Mouse (Mus musculus): ENCODE results near the gene 2310030G06Rik. TPM values are rescaled to one million over a fixed set of nuclear protein-coding genes. Genes with fewer than 3 reads are reported as not detected.

Gene 2310030G06Rik
- polyA plus RNA-seq, 1 experiment from 2014 or later: 1.5 TPM

DNA sequence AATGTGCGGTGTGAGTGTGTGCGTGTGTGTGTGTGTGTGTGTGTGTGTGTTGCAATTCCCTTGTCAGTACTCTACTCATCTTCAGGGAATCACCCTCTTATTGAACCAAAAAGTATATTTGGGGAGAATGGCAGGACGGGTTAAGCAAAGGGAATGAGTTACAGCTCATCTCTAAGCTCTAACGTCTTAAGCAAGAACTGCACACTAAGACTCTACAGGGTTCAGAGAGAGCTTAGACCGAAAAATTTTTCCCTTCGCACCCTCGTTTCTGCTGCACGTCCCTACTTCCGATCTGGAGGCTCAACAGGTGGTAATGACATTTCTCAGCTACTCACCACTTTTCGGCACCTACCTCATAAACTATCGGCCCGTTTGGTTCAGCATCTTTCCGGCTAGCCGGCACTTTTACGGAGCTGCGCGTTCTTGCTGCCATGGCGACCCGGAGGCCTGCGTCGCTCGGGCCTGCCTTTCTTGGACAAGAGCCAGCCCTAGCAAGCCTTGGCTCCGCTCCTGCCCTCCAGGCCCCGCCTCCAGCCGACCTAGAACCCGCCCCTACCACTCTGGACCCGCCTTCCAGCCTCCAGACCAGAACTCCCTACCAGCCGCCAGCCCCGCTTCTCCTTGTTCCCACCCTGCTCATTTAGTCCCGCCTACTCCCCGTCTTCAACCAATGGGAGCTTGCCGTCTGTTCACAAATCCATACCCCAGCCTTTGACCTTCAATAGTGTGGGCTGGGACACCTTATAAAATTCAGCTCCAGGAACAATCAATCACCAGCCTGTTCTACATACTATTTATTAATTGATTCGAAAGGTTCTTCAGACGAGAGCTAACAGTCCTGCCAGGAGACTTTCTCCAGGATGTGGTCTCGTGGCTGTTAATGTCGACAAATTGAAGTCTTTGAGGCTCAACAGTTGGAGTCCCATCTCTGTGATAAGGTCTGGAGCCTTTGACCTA lies 7.1 kb downstream of the 2310030G06Rik start, which contains the start of gene Dixdc1:
Dixdc1 (minus strand) TSS at position 604 of the 957 bp plus-strand sequence.
- H3K27ac ChIP-seq: no peak within 1 kb of the TSS
- peak within 1 kb of the TSS; percentile 61 for H3K4me2 ChIP-seq (replicated peaks)
- H3K27me3 ChIP-seq (replicated peaks): no peaks in the 10 kb centered on the region
- H3K9me3 ChIP-seq: no peaks in the 10 kb centered on the region
- peak within 1 kb of the TSS; percentile 27 for H3K4me3 ChIP-seq
- H3K9ac ChIP-seq: no peak within 1 kb of the TSS
- H3K4me1 ChIP-seq: peaks cover 11% of the 10 kb centered on the region
- peak; percentile 93 for ATAC-seq (ENCODE audit: low FRiP score, low read depth)
- no peaks in the 10 kb centered on the region for H3K36me3 ChIP-seq
- WGBS: 16% methylated on average over 36 of the region's 36 CpGs

DNA sequence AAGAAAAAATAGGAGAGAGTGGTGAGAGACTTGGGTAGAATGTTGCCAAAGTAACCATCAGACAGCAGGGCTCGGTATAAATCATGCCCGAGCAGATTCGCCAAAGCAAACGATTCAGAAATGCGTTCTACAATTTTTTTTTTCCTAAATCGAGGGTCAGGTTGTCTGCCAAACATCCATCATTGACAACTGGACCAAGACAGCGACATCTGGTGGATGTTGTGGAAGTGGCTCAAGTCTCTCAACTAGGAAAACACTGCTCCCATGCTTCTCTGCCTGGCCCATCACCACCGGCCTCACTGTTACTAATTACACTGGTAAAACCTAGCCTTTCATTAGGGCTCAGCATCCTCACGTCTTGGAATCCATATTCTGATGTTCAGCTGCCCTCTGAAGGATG lies 11.3 kb downstream of the 2310030G06Rik start:
- H3K4me2 ChIP-seq (replicated peaks): peak overlapping the region; percentile 43
- no peaks in the 10 kb centered on the region for H3K27me3 ChIP-seq (replicated peaks)

DNA sequence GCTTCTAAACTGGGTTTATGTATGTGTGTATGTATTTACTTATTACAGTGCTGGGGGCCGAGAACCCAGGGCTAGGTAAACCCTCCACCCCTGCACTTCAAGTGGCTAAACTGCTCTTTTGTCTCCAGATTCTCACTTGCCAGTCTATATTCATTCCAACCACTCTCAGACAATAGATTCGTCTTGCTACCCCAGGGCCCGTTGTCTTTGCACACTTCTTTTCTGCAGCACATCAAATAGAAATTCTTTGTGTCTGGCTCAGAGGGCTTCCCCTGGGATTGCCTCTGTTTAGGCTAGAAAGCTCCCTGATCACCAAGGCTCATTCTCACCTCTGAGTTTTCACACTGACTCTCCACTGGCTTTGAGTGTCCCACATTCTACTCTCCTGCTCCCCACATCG lies 13.8 kb downstream of the 2310030G06Rik start:
- ATAC-seq (ENCODE audit: low FRiP score, low read depth): no peak
- H3K9ac ChIP-seq: no peak overlapping the region
- H3K9me3 ChIP-seq: no peaks in the 10 kb centered on the region
- no peak overlapping the region for H3K4me3 ChIP-seq
- H3K27ac ChIP-seq: no peak overlapping the region
- WGBS: 3% methylated on average over 4 of the region's 4 CpGs
- H3K27me3 ChIP-seq (replicated peaks): no peaks in the 10 kb centered on the region
- peaks cover 12% of the 10 kb centered on the region for H3K4me1 ChIP-seq
- H3K36me3 ChIP-seq: no peaks in the 10 kb centered on the region
- no peak overlapping the region for H3K4me2 ChIP-seq (replicated peaks)

More for the DNA sequence above, 11.3 kb downstream of the 2310030G06Rik start:
- no peaks in the 10 kb centered on the region for H3K9me3 ChIP-seq
- peaks cover 17% of the 10 kb centered on the region for H3K4me1 ChIP-seq
- no peak overlapping the region for H3K27ac ChIP-seq
- no peaks in the 10 kb centered on the region for H3K36me3 ChIP-seq
- no peak overlapping the region for H3K9ac ChIP-seq
- no peak overlapping the region for H3K4me3 ChIP-seq
- WGBS: 6% methylated on average over 9 of the region's 9 CpGs
- ATAC-seq (ENCODE audit: low FRiP score, low read depth): no peak

DNA sequence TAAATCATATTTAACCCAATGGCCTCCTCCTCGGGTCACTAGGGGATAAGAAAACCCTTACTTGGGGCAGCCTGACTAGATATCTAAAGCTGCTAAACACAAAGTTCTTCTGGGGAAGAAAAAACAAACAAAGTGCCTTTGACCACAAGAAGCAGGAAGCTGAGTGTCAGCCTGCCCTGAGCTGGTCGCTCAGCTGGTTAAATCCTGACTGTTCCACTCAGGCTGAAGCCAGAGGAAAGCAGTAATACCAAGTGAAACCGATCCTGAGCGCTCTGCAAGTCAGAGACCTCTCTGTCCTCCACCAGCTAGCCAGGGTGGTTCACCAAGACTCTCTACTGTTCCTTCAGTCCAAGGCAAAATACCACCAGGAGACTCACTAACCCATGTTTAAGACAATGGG lies 16.7 kb downstream of the 2310030G06Rik start:
- H3K27ac ChIP-seq: no peak overlapping the region
- H3K9ac ChIP-seq: no peak overlapping the region

DNA sequence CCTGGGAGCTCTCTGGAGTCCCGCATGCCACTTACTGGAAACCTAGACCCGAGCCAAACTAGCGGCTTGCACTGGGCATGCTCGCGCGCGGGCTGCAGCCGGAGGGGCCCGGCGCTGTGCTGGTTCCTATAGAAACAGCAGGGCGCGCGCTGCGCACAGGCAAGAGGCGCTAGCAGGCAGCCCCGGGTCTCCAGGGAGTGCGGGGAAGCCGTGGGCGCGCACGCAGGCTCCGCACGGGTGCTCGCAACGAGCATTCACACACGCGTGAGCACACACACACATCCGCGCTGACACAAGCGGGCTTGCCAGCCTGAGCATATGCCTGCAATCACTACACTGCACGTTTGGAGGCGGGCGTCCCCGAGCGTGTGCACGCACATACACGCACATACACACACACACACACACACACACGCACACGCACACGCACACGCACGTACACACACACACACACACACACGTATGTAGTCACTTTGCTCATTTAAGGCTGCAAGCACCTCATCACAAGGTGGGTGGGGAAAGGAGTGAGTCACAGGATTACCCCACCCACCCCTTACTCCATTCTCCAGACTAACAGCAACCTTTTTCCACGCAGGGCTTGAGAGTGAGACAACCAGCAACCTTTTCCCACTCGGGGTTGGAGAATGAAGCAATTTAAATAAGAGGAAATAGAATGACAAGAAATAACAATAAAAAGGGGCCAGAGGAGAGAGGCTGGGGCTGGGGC lies 18.2 kb downstream of the 2310030G06Rik start:
- no peaks in the 10 kb centered on the region for H3K9me3 ChIP-seq
- peak overlapping the region; percentile 77 for H3K9ac ChIP-seq
- peak; percentile 95 for ATAC-seq (ENCODE audit: low FRiP score, low read depth)
- H3K27me3 ChIP-seq (replicated peaks): no peaks in the 10 kb centered on the region
- H3K36me3 ChIP-seq: no peaks in the 10 kb centered on the region
- H3K4me1 ChIP-seq: peaks cover 51% of the 10 kb centered on the region
- peak overlapping the region; percentile 88 for H3K4me2 ChIP-seq (replicated peaks)
- peak overlapping the region; percentile 68 for H3K4me3 ChIP-seq
- peak overlapping the region; percentile 59 for H3K27ac ChIP-seq
- WGBS: under 1% methylated on average over 45 of the region's 45 CpGs

More for the DNA sequence above, 16.7 kb downstream of the 2310030G06Rik start:
- H3K27me3 ChIP-seq (replicated peaks): no peaks in the 10 kb centered on the region
- no peak for ATAC-seq (ENCODE audit: low FRiP score, low read depth)
- H3K4me2 ChIP-seq (replicated peaks): no peak overlapping the region
- H3K4me3 ChIP-seq: no peak overlapping the region
- H3K9me3 ChIP-seq: no peaks in the 10 kb centered on the region
- 60% methylated on average over 4 of the region's 4 CpGs for WGBS
- H3K4me1 ChIP-seq: peaks cover 38% of the 10 kb centered on the region
- H3K36me3 ChIP-seq: no peaks in the 10 kb centered on the region

DNA sequence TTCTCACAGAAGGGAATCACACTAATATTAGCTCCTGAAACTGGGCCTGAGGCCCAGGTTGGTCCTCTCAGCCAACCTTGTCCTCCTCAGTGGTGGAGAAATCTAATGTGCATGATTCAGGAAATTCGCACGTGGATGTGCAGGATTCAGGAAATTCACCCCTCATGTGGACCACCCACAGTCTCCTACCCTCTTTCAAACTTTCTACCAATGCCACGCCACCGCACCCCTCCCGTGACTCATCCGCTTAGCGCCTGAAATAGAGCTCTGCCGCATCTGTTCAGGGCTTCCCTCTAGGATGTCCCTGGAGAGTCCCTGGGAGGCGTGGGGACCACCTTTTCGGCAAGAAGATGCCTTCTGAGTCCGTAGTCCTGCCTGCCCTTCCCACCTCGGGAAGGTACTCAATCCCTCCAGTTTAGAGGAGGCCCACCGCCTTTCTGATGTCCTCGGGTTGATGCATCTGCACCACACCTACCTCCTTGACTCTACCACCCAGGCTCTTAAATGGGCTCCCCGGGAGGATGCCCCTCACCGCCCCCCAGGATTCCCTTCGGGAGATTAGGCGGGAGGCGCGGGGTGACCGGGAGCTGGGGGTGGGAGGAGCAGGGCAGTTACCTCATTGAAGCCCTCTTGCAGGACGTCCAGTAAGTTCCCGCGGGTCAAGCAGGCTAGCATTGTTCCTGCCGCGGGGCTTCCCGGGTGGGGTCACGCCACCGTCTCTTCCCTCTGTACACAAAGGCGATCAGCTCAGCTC lies 19.0 kb downstream of the 2310030G06Rik start:
- ATAC-seq (ENCODE audit: low FRiP score, low read depth): no peak
- WGBS: 2% methylated on average over 30 of the region's 30 CpGs

DNA sequence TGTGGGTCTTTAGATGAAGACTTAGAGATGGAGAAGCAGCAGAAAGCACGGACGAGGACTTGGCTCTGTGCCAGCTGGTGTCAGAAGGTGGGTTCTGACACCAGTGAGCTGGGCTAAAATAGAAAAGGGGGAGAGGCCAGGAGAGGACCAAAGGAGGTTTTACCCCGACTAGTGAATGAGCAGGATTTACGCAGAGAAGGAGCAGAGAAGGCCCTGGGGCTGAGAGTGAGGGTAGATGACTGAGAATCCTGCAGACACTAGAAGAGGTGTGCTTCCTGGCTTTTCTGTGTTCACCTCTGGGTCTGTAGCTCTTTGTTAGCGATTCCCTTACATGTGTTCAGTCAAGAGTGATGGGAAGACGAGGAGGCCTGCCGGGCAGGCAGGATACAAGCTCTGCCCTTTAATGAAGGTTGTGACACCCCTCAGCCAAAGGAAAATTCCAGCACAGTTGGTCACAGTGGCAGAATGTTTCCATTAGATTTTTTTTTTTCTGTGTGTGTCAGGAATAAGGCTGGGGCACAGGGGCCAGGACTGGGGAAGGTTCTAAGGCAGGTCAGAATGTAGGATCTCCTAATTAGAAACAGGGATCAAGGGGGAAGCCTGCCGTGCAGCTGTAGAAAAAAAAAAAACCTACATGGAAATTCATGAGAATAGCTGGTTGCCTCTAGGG lies 20.3 kb downstream of the 2310030G06Rik start:
- Histone ChIP-seq H3K9me3 (no peaks in the 10 kb centered on the region), H3K4me1 (peaks cover 59% of the 10 kb centered on the region), H3K4me2 (replicated peaks) (peak overlapping the region; percentile 88), H3K4me3 (peak overlapping the region; percentile 68; the same call in 1 of the 2 replicates), H3K27ac (peak overlapping the region; percentile 37; the same call in 1 of the 2 replicates), H3K9ac (no peak overlapping the region; the same call in 1 of the 2 replicates), H3K36me3 (no peaks in the 10 kb centered on the region), H3K27me3 (replicated peaks) (no peaks in the 10 kb centered on the region)
- no peak for ATAC-seq (ENCODE audit: low FRiP score, low read depth)
- 42% methylated on average over 8 of the region's 8 CpGs for WGBS

More for the DNA sequence above, 19.0 kb downstream of the 2310030G06Rik start:
- Histone ChIP-seq H3K4me1 (peaks cover 52% of the 10 kb centered on the region), H3K36me3 (no peaks in the 10 kb centered on the region), H3K9me3 (no peaks in the 10 kb centered on the region), H3K4me2 (replicated peaks) (peak overlapping the region; percentile 88), H3K4me3 (peak overlapping the region; percentile 68), H3K9ac (peak overlapping the region; percentile 77), H3K27me3 (replicated peaks) (no peaks in the 10 kb centered on the region), H3K27ac (peak overlapping the region; percentile 59; the same call in 1 of the 2 replicates)

DNA sequence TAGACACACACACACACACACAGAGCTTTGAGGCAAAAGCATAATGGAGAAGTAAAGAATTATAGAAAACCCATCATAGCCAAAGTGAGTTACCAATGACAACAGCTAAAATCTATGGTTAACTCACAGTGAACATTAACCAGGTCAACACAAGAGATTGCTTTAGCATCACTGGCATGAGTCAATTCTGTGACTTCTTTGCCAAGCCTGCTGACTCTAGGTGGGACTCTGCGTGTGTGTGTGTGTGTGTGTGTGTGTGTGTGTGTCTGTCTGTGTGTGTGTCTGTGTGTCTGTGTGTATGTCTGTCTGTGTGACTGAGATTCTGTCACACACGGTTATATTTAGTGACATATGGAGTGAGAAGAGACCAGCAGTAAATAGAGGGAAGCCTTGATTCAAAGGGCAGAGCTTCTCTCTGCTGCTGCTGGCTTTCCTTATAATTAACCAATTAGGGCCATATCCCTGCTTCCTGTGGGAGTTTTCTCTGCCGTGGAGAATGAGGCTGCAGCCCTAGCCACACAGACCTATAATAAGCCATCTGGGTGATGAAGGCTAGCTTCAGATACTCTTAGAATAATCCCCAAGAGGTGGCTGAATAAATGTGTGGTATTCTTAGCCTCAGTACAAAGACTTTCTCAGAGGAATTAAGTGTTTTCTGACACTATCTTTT lies 21.5 kb downstream of the 2310030G06Rik start:
- H3K4me1 ChIP-seq: peaks cover 61% of the 10 kb centered on the region
- H3K9ac ChIP-seq: 0 out of 2 replicates have a peak overlapping the region, but pooled peaks have one; percentile 8
- H3K36me3 ChIP-seq: no peaks in the 10 kb centered on the region
- peak overlapping the region; percentile 41 for H3K4me2 ChIP-seq (replicated peaks)
- ATAC-seq (ENCODE audit: low FRiP score, low read depth): no peak
- no peaks in the 10 kb centered on the region for H3K9me3 ChIP-seq
- 36% methylated on average over 3 of the region's 3 CpGs for WGBS
- no peaks in the 10 kb centered on the region for H3K27me3 ChIP-seq (replicated peaks)
- H3K27ac ChIP-seq: 0 out of 2 replicates have a peak overlapping the region, but pooled peaks have one; percentile 15
- H3K4me3 ChIP-seq: no peak overlapping the region

DNA sequence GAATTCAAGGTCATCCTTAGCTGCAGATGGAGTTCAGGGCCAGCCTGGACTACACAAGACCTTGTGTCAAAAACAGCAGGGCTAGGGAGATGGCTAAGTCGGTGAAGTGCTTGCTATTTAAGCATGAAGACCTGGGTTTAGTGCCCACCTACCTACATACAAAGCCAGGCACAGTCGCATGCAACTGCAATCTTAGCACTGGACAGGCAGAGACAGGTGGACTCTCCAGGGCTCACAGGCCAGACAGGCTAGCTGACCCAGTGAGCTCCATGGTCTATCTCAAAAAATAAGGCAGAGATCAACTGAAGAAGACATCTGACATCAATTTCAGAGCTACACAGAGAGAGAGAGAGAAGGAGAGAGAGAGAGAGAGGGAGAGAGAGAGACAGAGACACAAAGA lies 22.2 kb downstream of the 2310030G06Rik start:
- no peak overlapping the region for H3K27ac ChIP-seq

DNA sequence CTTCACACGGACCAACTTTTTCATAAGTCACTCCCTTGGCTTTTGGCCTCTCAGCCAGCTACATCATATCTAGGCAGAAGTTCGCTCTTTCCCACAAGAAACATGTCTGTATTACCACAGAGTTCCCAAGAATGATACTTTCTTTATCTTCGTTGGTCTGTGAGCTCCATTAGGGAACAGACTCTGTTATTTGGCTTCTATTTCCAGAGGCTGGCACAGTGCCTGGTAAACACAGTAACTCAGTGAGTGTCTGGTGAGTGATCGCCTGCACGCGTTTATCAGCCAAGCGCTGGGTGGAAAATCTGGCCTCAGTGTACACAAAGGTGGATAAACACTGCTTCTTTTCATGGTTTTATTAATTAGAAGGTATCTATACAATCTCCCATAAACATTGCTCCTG lies 22.9 kb downstream of the 2310030G06Rik start:
- 54% methylated on average over 7 of the region's 7 CpGs for WGBS
- no peak overlapping the region for H3K9ac ChIP-seq
- H3K4me3 ChIP-seq: no peak overlapping the region
- peaks cover 61% of the 10 kb centered on the region for H3K4me1 ChIP-seq
- H3K4me2 ChIP-seq (replicated peaks): peak overlapping the region; percentile 35
- ATAC-seq (ENCODE audit: low FRiP score, low read depth): no peak
- no peaks in the 10 kb centered on the region for H3K9me3 ChIP-seq
- H3K36me3 ChIP-seq: no peaks in the 10 kb centered on the region
- no peaks in the 10 kb centered on the region for H3K27me3 ChIP-seq (replicated peaks)
- no peak overlapping the region; the same call in 1 of the 2 replicates for H3K27ac ChIP-seq

More for the DNA sequence above, 22.2 kb downstream of the 2310030G06Rik start:
- H3K9ac ChIP-seq: 0 out of 2 replicates have a peak overlapping the region, but pooled peaks have one; percentile 5
- ATAC-seq (ENCODE audit: low FRiP score, low read depth): no peak
- no peak overlapping the region for H3K4me3 ChIP-seq
- H3K9me3 ChIP-seq: no peaks in the 10 kb centered on the region
- WGBS: 90% methylated on average over 2 of the region's 2 CpGs
- H3K27me3 ChIP-seq (replicated peaks): no peaks in the 10 kb centered on the region
- peaks cover 61% of the 10 kb centered on the region for H3K4me1 ChIP-seq
- H3K36me3 ChIP-seq: no peaks in the 10 kb centered on the region
- H3K4me2 ChIP-seq (replicated peaks): peak overlapping the region; percentile 41
